Mouse (Mus musculus) CH12.LX (cell line): ENCODE results near the gene Brd1. TPM values are rescaled to one million over a fixed set of nuclear protein-coding genes. Genes with fewer than 3 reads are reported as not detected.
"Not testable (repeated sequence)": the region's sequence is repeated elsewhere in the genome, so short reads cannot be mapped to it uniquely, and the experiment has no call there.

Source experiments
- DNase-seq: peaks from one replicate; pipeline ENCODE4 v3.0.0-alpha.2; 2013; ENCODE audit errors: extremely low read depth
- H3K27ac ChIP-seq: 2 replicates; pipeline ENCODE4 v1.5.1; 2012; ENCODE audit warnings: low read depth, mild to moderate bottlenecking, control low read depth, moderate library complexity; ENCODE audit not compliant: insufficient read depth
- H3K27me3 ChIP-seq: replicated peaks from 2 replicates; pipeline ENCODE3; 2012; ENCODE audit warnings: inconsistent platforms
- H3K36me3 ChIP-seq, 2 experiments: replicated peaks in 1 of 2; 2 replicates each; pipeline versions ENCODE3 to v1.6.1; 2012; ENCODE audit warnings: inconsistent platforms in 1 of 2, low read length in 1 of 2, mild to moderate bottlenecking in 1 of 2, mixed read lengths in 1 of 2, moderate library complexity in 1 of 2; ENCODE audit not compliant: control insufficient read depth in 1 of 2, insufficient read depth in 1 of 2
- H3K4me1 ChIP-seq, 2 experiments: 2 replicates each; pipeline ENCODE4 v1.6.1; 2012; ENCODE audit warnings: inconsistent platforms in 1 of 2, moderate library complexity in 1 of 2; ENCODE audit not compliant: insufficient read depth in 2 of 2, control insufficient read depth in 1 of 2
- H3K4me2 ChIP-seq: 2 replicates; pipeline ENCODE4 v1.6.1; 2012; ENCODE audit warnings: low read depth, mild to moderate bottlenecking, control low read depth; ENCODE audit not compliant: poor library complexity, insufficient read depth, severe bottlenecking
- H3K4me3 ChIP-seq, 3 experiments: fragments of 150-350 bp in 1 of 3; sonication (generic) in 1 of 3; replicated peaks in 1 of 3; 2 replicates each; pipeline versions ENCODE3 to v1.5.1; 2011 to 2012; ENCODE audit warnings: low read depth in 2 of 3, low read length in 2 of 3, mild to moderate bottlenecking in 2 of 3, moderate library complexity in 2 of 3, control low read depth in 1 of 3, improper control_type of control experiment in 1 of 3, inconsistent platforms in 1 of 3, mixed read lengths in 1 of 3; ENCODE audit not compliant: poor library complexity in 1 of 3
- H3K79me2 ChIP-seq: replicated peaks from 2 replicates; pipeline ENCODE4 v1.6.1; 2012; ENCODE audit warnings: mild to moderate bottlenecking, moderate library complexity; ENCODE audit not compliant: control insufficient read depth, poor library complexity, insufficient read depth, severe bottlenecking; ENCODE audit errors: extremely low read depth
- H3K9ac ChIP-seq: 2 replicates; pipeline ENCODE4 v1.6.1; 2012; ENCODE audit warnings: low read depth, mild to moderate bottlenecking, control low read depth, moderate library complexity; ENCODE audit not compliant: insufficient read depth
- H3K9me3 ChIP-seq: replicated peaks from 2 replicates; pipeline ENCODE3; 2012; ENCODE audit warnings: low read length, inconsistent platforms, mixed read lengths
- BHLHE40 ChIP-seq: IDR thresholded peaks from 2 replicates; pipeline ENCODE4 v1.6.1; 2011; ENCODE audit warnings: mild to moderate bottlenecking, low read depth, low read length, improper control_type of control experiment
- CHD1 ChIP-seq: IDR thresholded peaks from 2 replicates; pipeline ENCODE4 v1.6.1; 2012; ENCODE audit warnings: low read depth, low read length, improper control_type of control experiment, inconsistent platforms
- CHD2 ChIP-seq: IDR thresholded peaks from 2 replicates; pipeline ENCODE4 v1.6.1; 2011; ENCODE audit warnings: low read length, improper control_type of control experiment
- EP300 ChIP-seq: IDR thresholded peaks from 2 replicates; pipeline ENCODE4 v1.6.1; 2011; ENCODE audit warnings: low read length, improper control_type of control experiment
- ETS1 ChIP-seq: conservative IDR thresholded peaks from 2 replicates; pipeline ENCODE4 v1.6.1; 2012; ENCODE audit warnings: low read depth, mild to moderate bottlenecking, inconsistent platforms, low read length, improper control_type of control experiment, moderate library complexity
- GABPA ChIP-seq: IDR thresholded peaks from 2 replicates; pipeline ENCODE4 v1.6.1; 2012; ENCODE audit warnings: low read depth, low read length, improper control_type of control experiment, inconsistent platforms; ENCODE audit not compliant: insufficient replicate concordance
- HCFC1 ChIP-seq: IDR thresholded peaks from 2 replicates; pipeline ENCODE4 v1.6.1; 2012; ENCODE audit warnings: low read depth, mild to moderate bottlenecking, inconsistent platforms, low read length, improper control_type of control experiment
- IRF4 ChIP-seq: IDR thresholded peaks from 2 replicates; pipeline ENCODE4 v1.6.1; 2014; ENCODE audit warnings: low read depth, mild to moderate bottlenecking, inconsistent platforms, low read length, improper control_type of control experiment
- JUN ChIP-seq: IDR thresholded peaks from 2 replicates; pipeline ENCODE4 v1.6.1; 2011; ENCODE audit warnings: low read depth, mild to moderate bottlenecking, low read length, improper control_type of control experiment, moderate library complexity; ENCODE audit not compliant: insufficient read depth
- KAT2A ChIP-seq: IDR thresholded peaks from 2 replicates; pipeline ENCODE4 v1.6.1; 2012; ENCODE audit warnings: low read length, improper control_type of control experiment, inconsistent platforms; ENCODE audit not compliant: insufficient replicate concordance
- MAX ChIP-seq: IDR thresholded peaks from 2 replicates; pipeline ENCODE4 v1.6.1; 2011; ENCODE audit warnings: low read length, improper control_type of control experiment
- MEF2A ChIP-seq: IDR thresholded peaks from 2 replicates; pipeline ENCODE4 v1.6.1; 2014; ENCODE audit warnings: low read depth, mild to moderate bottlenecking, inconsistent platforms, low read length, improper control_type of control experiment, borderline replicate concordance
- MYC ChIP-seq: IDR thresholded peaks from 2 replicates; pipeline ENCODE4 v1.6.1; 2011; ENCODE audit warnings: low read depth, mild to moderate bottlenecking, improper control_type of control experiment, low read length
- NRF1 ChIP-seq: IDR thresholded peaks from 2 replicates; pipeline ENCODE4 v1.6.1; 2014; ENCODE audit warnings: low read depth, mild to moderate bottlenecking, inconsistent platforms, low read length, improper control_type of control experiment, moderate library complexity
- POLR2A ChIP-seq: IDR thresholded peaks from 2 replicates; pipeline ENCODE4 v1.6.1; 2011; ENCODE audit warnings: low read depth, mild to moderate bottlenecking, improper control_type of control experiment, low read length
- RCOR1 ChIP-seq: conservative IDR thresholded peaks from 2 replicates; pipeline ENCODE4 v1.6.1; 2012; ENCODE audit warnings: low read depth, mild to moderate bottlenecking, inconsistent platforms, low read length, improper control_type of control experiment
- SIN3A ChIP-seq: IDR thresholded peaks from 2 replicates; pipeline ENCODE4 v1.6.1; 2012; ENCODE audit warnings: low read length, improper control_type of control experiment, inconsistent platforms
- TBP ChIP-seq: conservative IDR thresholded peaks from 2 replicates; pipeline ENCODE4 v1.6.1; 2011; ENCODE audit warnings: low read depth, low read length, improper control_type of control experiment
- TCF12 ChIP-seq: IDR thresholded peaks from 2 replicates; pipeline ENCODE4 v1.6.1; 2014; ENCODE audit warnings: low read depth, mild to moderate bottlenecking, inconsistent platforms, low read length, improper control_type of control experiment
- UBTF ChIP-seq: IDR thresholded peaks from 2 replicates; pipeline ENCODE4 v1.6.1; 2012; ENCODE audit warnings: low read depth, mild to moderate bottlenecking, inconsistent platforms, low read length, improper control_type of control experiment, moderate library complexity
- USF1 ChIP-seq: IDR thresholded peaks from 2 replicates; pipeline ENCODE4 v1.6.1; 2014; ENCODE audit warnings: low read depth, mild to moderate bottlenecking, inconsistent platforms, low read length, improper control_type of control experiment
- USF2 ChIP-seq: conservative IDR thresholded peaks from 2 replicates; pipeline ENCODE4 v1.6.1; 2011; ENCODE audit warnings: low read depth, low read length, improper control_type of control experiment
- ZKSCAN1 ChIP-seq: IDR thresholded peaks from 2 replicates; pipeline ENCODE4 v1.6.1; 2012; ENCODE audit warnings: low read depth, inconsistent platforms, low read length, improper control_type of control experiment, borderline replicate concordance
- ZMIZ1 ChIP-seq: IDR thresholded peaks from 2 replicates; pipeline ENCODE4 v1.6.1; 2012; ENCODE audit warnings: low read depth, mild to moderate bottlenecking, inconsistent platforms, low read length, improper control_type of control experiment
- dilution Hi-C: fragments of 300-500 bp; cut with MboI; formaldehyde crosslinking; loops from 2 replicates; pipeline ENCODE4 v1.14.3; 2020; ENCODE audit warnings: low sequenced_read_pairs; ENCODE audit not compliant: extremely low pct_unique_long_range_greater_than_20kb, extremely low pct_ligation_motif_present
- in situ Hi-C: fragments of 300-500 bp; cut with MboI; formaldehyde crosslinking; loops from 3 replicates; pipeline ENCODE4 v1.14.3; 2019; ENCODE audit warnings: low sequenced_read_pairs, low pct_ligation_motif_present, low pct_unique_long_range_greater_than_20kb, mixed read lengths
- polyA plus RNA-seq: library from polyadenylated mRNA; unstranded; fragments of >175 nt; gene quantifications from 2 replicates; pipeline ENCODE4 v1.2.1, GENCODE M21; 2012; ENCODE audit warnings: low read depth; ENCODE audit not compliant: insufficient read length
- total RNA-seq, 2 experiments: library from RNA; depleted of rRNA; stranded (reverse); fragments of 300-350 nt in 1 of 2; fragments of >200 nt in 1 of 2; gene quantifications; 2 replicates each; pipeline ENCODE4 v1.2.3; 2012 to 2014

Brd1 gene
- total and polyA plus RNA-seq, 3 experiments = 13.6 to 19.1 (median 16.2) TPM

GRCm38 (mm10) chr15:88708204-88708603 is 25.8 kb downstream of the Brd1 start:
- Histone ChIP-seq H3K4me3 (no peak overlapping the region), H3K4me2 (no peak overlapping the region), H3K36me3 (peaks cover 85 to 100% of the 10 kb centered on the region in 2 experiments), H3K4me1 (no peaks in the 10 kb centered on the region), H3K9ac (no peak overlapping the region)
- in situ Hi-C loops = no loop called here
- no peak for DNase-seq
- TF ChIP-seq NRF1 = no peak
- no peak for TF ChIP-seq HCFC1
- TF ChIP-seq MEF2A = no peak
- TF ChIP-seq BHLHE40 = no peak
- TF ChIP-seq GABPA = no peak
- TF ChIP-seq KAT2A = no peak
- TF ChIP-seq MAX = no peak
- no peak for TF ChIP-seq JUN
- no peak for TF ChIP-seq CHD2
- TF ChIP-seq UBTF = no peak
- TF ChIP-seq IRF4 = no peak
- no peak for TF ChIP-seq USF1
- TF ChIP-seq, all 38 proteins: peak for 0
- no peaks in the 10 kb centered on the region; the same call in 1 of the 2 replicates for H3K79me2 ChIP-seq
- no peaks in the 10 kb centered on the region for H3K9me3 ChIP-seq
- H3K27me3 ChIP-seq = no peaks in the 10 kb centered on the region
- H3K27ac ChIP-seq = no peak overlapping the region
- dilution Hi-C loops = no loop called here

GRCm38 (mm10) chr15:88706987-88707386 is 27.0 kb downstream of the Brd1 start:
- H3K27ac ChIP-seq, in situ Hi-C loops, H3K4me3 ChIP-seq, H3K79me2 ChIP-seq, H3K4me1 ChIP-seq, DNase-seq, H3K9me3 ChIP-seq, H3K4me2 ChIP-seq, H3K27me3 ChIP-seq, dilution Hi-C loops, H3K9ac ChIP-seq: not testable (repeated sequence)
- H3K36me3 ChIP-seq = peaks cover 83 to 100% of the 10 kb centered on the region in 2 experiments

- TF ChIP-seq EP300 = no peak
- no peak for TF ChIP-seq ETS1
- TF ChIP-seq TCF12 = no peak
- TF ChIP-seq IRF4 = no peak
- TF ChIP-seq ZMIZ1 = no peak
- TF ChIP-seq TBP = no peak
- no peak for TF ChIP-seq RCOR1
- TF ChIP-seq ZKSCAN1 = no peak
- TF ChIP-seq GABPA = no peak
- TF ChIP-seq MYC = no peak
- TF ChIP-seq POLR2A = no peak
- TF ChIP-seq UBTF = no peak
- no peak for TF ChIP-seq USF1
- TF ChIP-seq MEF2A = no peak
- TF ChIP-seq USF2 = no peak
- no peak for TF ChIP-seq SIN3A
- TF ChIP-seq CHD1 = no peak
- no peak for TF ChIP-seq HCFC1
- DNase-seq = no peak
- no peak overlapping the region for H3K4me2 ChIP-seq
- no peaks in the 10 kb centered on the region for H3K4me1 ChIP-seq
- H3K79me2 ChIP-seq = no peaks in the 10 kb centered on the region; the same call in 1 of the 2 replicates
- in situ Hi-C loops = no loop called here
- dilution Hi-C loops = no loop called here
- no peaks in the 10 kb centered on the region for H3K27me3 ChIP-seq
- H3K9me3 ChIP-seq = no peaks in the 10 kb centered on the region
- H3K36me3 ChIP-seq = peaks cover 79 to 100% of the 10 kb centered on the region in 2 experiments
- H3K4me3 ChIP-seq = no peak overlapping the region
- H3K27ac ChIP-seq = no peak overlapping the region
- H3K9ac ChIP-seq = no peak overlapping the region
These were observed 27.7 kb downstream of the Brd1 start for GRCm38 (mm10) chr15:88706320-88706719.
